Mouse (Mus musculus): ENCODE measurements around the gene Rbpjl.

Rbpjl gene

DNA sequence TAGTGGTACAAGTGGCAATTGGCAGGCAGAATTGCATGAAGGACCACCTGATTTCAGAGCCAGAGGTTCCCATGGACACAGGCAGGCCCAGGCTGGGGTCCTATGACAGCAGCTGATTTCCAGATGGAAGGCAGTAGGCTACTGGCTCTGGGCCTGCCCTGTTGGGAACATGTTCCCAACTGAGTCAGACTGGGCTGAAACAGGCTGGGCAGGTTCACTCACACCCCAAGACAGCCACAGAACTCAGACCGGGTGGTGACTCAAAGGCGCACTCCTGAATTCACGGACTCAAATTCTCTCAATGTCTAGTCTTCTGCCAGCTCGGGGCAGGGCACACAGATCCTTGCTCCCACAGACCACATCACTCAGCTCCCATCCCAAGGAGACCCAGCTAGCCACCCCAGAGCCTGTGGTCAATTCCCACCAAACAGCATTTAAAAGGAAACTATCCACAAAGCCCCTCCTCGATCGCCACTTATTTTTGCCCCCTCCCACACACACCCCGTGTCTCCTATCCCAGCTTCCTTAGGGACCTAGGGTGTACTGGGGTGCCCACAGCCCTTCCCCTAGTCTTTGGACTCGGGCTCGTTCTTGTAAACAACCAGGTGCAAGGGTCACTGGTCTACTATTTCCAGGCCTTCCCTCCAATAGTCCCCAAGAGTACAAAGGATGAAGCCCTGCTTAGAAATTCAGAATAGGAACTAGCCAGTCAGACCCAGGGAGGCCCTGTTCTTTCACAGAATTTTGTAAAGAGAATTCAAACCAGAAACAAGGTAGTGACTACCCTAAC is 28.9 kb downstream of the Rbpjl start:
- DNase-seq, result no peak

DNA sequence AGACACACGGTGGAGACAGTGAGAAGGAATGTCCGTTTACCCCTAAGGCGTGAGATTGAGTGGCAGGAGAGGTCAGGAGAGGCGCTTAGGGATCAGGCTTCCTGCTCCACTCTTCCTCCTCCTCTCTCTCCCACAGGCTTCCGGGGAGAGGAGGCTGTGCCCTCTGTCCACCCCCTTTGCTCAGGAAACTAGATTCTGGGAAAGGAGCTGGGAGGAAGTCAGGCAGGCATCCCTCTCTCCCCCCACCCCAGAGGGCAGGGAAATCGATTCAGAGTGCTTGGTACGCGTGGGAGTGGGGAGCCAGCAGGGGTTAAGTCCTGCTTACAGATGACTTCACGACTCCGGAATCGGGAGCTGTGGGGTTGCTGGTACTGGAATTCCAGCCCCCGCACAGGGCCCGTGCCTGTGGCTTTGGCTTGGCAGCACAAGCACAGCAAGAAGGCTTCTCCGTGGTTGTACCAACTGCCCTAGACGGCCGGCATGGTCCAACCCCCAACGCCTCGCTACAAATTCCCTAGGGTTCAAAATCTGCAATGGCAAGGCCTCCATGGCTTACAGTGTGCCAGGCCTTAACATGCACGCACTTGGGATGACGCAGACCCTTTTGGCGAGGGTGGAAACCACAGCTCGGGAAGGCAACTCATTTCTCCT is 29.7 kb downstream of the Rbpjl start:
- no peak for DNase-seq

DNA sequence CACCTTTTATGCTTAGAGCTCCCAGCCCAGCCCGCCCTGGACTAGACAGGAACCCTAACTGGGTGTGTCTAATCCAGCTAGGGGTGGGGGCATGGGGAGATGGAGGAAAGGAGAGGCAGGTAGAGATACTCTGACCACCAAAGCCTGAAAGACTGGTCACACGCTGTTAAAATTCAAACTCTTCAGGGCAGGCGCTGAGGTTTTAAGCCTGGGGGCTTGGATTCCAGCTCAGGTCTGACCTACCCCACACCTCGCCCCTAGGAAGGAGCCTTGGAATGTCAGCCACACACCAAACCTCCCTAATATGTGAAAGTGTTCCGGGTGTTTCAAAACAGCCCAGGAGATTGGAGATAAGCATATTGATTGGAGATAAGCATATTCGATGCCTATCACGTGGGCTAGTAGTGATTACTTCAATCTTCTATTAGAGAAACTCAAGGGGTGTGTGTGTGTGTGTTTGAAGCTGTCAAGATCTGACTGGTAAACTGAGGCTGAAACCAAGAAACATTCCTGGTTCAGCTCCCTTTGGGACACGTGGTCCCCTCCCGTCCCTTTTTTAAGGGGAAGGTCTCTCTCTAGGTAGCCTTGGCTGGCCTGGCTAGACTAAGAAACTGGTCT is 30.4 kb downstream of the Rbpjl start:
- DNase-seq, result no peak

DNA sequence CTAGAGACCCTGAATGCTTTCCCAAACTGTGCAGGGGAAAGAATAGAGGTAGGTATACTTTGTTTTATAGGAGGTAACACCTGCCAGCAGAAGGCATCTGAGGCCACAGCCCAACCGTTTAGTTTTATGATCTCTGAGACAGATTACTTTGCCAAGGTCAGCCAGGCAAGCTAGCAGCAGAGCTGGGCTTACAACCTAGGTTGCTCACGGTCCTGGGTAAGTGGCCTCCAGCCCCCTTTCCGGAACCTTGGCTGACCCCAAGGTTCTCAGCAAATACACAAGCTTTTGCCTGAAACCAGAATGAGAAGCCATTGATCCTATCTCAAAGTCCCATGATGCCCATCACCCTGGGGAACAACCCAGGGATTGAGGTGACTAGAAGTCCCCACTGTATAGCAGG is 31.7 kb downstream of the Rbpjl start:
- no peak for DNase-seq

DNA sequence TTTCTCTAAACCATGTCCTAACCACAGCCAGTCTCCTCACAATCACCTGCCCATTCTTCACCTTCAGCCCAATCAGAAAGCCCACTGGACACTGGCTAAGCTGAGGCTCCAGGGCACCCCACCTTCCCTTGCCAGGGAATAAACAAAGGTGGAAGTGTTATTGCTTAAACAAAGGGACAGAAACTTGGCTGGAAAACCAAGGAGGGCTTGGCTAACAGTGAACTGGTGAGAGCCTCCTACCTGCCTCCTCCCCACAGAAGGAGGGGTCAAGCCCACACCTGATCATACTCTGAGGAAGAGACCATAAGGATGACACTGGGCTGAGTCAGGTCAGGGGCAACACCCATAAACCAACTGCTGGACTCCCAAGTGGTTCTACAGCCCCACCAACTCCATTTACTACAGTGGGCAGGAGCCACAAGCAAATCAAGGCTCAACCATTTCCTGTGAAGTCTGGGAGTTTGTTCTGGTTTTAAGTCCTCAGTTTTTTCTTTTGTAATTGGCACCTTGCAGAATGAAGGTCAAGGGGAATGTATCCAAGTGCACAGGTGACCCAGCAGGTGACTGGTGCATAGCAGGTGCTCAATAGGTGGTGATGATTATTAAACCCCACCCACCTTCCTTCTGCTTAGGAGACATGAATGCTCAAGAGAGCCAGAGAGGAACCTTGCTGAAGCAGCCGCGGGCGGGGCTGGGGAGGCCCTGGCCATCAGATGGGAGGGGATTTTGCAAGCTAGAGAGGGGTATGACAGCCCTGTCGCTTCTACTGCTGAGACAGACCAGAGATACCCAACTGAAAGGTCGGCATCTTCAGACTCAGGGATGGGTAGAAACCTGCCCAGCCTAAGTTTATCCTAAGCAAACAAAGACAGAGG is 32.5 kb downstream of the Rbpjl start:
- DNase-seq, result no peak

DNA sequence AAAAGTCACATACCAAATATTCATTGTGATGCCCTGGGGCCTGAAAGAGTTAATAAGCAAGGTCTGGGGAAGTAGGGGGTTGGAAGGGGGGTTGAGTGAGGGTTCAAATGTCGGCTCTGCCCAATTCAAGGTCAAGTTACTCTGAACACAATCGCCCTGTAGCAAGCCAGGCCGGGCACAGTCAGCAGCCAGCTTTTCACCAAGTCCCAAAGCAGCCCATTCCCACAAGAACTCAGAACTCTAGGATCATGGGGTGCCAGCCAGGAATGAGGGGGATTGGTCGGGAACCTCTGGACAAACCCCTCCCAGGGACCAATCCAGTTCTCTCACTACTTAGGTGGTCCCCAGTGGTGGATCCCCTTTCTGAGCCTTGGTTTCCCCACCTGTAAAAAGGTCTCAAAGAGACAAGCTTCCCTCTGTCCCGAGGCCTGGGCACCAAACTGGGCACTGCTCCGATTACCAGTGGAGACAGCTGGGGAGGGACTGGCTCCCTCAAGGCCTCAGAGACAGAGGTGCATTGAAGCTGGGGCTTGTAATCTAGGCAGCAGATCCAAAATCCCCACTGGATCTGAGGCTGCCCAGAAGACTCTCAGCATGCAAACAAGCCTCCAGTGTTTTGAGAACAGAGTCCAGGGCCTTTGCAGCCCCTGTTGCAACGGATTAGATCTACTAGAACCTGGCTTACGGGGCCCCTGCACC is 33.4 kb downstream of the Rbpjl start:
- DNase-seq, result no peak

DNA sequence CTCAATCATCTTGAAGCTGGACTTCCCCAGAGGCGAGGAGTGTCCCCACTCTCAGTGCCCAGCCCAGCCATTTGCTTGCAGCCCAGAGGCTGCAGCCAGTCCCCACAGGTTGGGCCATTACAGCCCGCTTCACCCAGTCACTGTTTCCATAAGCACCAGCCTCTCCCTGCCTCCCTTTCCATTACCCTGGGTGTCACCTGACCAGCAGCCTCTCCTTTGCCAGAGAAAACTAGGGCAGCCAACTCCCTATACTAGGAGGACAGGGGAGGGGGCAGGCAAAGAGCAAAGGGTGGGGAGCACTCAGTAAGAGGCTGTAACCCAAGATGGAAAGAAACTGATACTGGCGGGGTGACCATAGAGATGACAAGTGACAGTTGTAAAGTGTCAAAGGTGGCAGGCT is 34.0 kb downstream of the Rbpjl start:
- no peak for DNase-seq

DNA sequence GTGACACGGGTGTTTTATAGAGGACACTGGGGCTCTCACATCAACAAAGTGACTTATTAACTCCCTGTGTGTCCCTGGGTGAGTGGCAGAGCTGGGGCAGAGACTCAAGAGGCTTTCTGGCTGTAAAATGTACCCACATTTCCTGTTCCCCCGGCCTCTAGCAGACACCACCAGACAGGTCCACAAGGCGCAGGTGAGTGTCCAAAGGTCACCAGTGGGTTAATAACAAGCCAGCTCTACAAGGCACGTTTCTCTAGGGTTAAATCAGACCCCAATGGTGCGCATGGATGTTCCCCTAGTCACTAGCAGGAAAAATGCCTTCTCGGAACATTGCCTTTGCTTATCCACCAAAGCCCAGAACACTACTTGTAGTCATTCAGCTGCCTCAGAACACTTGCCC is 34.8 kb downstream of the Rbpjl start:
- no peak for DNase-seq

DNA sequence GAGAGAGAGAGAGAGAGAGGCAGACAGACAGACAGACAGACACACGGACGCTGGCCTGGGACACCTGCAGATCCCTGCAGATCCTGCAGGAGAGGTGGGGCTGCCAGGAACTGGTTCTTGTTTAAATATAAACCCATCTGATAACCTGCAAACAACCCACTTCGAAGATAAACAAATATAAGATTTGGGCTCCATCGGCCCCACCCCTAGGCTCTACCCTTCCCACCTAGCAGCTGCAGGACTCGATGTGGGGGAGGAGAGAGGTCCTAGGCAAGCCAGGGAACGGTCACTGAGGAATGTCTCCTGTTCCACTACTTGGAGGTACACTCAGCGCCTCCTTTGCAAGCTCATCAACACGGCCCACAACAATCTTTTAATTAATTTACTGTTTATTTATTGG is 35.3 kb downstream of the Rbpjl start:
- no peak for DNase-seq

DNA sequence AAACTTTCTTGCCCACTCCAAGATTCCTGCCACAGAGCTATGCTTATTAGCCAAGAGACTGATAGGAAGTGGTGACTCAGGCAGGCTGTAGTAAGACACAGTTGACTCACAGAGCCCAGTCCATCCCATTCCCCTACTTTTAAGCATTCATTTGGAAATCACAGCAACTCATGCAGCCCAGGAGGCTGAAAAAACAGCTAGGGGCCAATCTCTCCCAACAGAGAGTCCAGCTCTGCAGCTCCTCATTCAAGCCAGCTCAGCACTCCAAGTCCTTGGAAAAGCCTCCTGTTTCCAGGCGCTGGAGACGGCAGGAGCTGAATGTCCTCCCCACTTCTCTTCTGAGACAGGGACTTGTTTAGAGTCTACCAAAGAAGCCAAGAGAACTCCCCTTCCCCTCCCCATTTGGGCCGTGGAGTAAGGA is 36.1 kb downstream of the Rbpjl start:
- DNase-seq, result no peak

DNA sequence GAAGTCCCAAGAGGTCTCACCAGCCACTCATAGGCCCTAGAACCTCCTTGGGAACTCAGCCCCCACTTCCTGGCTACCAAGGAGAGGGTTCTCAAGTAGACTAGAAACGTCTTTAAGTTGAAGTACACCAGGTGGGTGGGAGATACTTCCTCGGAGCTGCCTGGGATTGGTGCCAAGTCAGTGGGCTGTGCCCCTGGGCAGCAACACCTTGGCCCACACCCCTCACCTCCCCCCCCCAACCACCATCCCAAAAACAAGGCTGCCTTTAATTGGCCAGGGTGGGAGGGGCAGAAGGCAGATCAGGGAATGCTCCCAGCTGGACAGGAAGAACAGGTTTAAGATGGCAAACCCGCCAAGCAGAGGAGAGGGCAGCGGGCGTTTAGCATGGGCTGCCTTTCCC is 37.4 kb downstream of the Rbpjl start:
- DNase-seq, result no peak

DNA sequence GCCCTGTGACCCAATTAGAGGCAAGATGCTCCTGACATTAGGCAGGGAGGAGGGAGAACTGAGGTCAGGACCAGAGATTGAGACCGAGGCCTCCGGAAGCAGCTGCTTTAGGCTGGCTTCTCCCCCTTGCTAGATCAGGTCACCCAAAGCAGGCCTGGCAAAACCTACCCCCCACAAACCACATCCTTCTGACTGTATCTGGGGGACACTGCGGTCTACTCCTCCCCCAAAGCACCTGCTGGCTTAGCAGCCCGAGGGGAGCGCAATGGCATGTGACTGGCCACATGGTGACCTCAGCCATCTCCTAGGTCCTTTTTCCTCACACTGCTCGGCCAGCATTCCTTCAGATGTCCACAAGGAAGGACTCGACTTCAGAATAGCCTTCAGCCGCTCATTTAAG is 38.2 kb downstream of the Rbpjl start:
- peak; percentile 68 for DNase-seq

DNA sequence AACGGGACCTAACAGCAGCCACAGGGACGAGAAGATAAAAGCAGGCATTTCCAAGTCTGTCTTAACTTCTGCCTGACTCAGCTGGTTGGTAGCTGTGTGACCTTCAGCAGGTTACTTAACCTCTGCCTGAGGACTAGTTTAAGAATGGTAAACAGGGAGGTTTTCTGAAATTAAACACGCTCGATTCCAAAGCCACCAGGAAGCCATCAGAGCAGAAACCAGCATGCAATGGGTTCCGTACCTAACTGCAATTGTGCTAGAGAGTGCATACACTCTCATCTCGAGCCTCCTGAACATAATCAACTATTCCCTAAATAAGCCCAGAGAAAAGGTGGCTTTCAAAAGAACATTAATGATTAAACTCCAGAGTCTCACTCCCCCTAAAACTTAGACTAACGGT is 38.8 kb downstream of the Rbpjl start:
- no peak for DNase-seq

DNA sequence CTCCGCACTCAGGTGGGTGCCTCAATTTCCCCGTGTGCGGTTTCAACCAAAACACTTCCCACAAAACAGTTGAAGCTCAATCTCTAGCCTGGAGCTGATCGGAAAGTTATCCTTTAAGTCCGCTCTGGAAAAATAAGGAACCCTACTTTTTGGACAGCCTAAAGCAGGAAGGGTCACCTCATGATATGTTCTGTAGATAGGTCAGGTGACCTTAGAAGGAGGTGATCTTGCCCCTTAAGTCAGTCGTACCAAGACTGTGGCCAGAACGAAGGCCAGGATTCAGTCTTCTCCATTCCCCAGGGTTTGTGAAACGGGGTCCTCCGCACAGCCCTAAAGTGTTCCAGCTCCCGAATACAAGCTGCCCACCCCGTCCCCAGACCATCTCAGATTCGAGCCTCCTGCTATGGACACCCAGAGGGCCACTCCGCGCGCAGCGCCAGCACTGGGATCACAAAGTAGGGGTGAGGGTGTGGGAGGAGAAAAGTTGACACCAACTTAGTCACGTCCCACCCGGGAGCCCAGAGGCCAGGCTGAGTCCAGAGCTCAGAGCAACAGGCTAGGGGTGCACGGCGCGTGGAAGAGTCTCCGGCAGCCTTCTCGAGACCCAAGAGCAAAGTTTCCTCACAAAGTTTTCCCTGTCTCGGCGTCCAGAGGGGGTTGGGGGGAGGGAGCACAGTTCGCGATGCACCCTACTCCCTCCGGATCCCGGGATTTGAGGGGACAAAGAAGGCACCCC is 39.5 kb downstream of the Rbpjl start:
- no peak for DNase-seq

DNA sequence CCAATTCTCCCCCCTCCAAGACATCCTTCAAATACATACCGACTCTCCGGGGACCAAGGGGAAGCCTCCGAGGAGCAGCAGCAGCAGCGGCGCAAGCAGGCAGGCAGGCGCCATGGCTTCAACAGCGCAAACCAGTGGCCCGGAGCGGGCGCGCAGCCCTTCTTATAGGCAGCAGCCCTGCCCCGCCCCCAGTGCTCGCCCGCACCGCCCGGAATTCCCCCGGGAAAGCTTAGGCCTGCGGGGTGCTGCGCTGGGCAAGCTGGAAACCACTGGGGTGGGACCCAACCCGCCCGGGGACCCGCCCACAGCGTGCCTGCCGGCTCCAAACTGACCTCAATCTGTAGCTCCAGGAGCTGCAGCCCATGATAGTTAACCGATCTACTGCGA is 40.1 kb downstream of the Rbpjl start:
- peak; percentile 60 for DNase-seq

DNA sequence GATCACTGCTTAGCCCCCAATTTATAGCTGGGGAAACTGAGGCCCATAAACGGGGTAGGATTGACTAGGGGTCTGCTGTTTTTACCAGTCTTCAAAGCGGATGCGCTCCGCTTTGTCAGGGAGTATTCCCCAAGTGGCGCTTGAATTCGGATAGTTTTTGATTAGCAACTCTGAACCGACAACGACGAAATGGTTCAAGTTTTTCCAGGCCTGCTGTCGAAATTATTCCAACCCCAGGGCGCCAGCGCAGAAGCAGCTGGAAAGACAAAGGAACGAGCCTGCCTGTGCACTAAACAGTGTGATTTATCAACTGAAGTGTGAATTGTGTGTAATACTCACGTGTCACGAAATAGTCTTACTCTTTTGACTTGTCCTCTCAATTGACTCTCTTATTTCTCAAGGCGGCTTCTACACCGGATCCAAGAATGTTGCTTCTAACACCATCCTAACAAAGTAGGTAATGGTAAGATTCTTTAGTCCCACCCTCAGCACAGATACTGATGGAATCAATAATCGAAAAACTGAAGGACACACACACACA is 40.6 kb downstream of the Rbpjl start, which contains the start of gene Sdc4:
TSS of gene Sdc4 (minus strand) at position 428 of the 541 bp plus-strand sequence.
- no peak for DNase-seq

DNA sequence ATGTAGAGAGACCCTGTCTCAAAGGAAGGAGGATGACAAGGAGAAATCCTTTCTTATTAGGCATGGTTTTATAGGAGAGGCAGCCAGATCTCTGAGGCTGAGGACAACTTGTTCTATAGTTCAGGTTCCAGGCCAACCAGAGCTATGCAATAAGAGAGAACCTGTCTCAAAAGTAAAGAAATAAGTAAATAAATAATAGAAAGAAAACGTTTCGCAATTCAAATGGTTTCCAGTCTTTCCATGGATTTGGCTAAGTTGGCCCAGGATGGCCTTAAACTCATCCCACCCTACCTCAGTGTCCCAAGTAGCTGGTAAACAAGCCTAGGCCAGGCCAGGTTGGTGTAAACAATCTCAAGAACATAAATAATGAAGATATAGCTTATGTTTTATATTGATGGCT is 41.8 kb downstream of the Rbpjl start:
- no peak for DNase-seq

DNA sequence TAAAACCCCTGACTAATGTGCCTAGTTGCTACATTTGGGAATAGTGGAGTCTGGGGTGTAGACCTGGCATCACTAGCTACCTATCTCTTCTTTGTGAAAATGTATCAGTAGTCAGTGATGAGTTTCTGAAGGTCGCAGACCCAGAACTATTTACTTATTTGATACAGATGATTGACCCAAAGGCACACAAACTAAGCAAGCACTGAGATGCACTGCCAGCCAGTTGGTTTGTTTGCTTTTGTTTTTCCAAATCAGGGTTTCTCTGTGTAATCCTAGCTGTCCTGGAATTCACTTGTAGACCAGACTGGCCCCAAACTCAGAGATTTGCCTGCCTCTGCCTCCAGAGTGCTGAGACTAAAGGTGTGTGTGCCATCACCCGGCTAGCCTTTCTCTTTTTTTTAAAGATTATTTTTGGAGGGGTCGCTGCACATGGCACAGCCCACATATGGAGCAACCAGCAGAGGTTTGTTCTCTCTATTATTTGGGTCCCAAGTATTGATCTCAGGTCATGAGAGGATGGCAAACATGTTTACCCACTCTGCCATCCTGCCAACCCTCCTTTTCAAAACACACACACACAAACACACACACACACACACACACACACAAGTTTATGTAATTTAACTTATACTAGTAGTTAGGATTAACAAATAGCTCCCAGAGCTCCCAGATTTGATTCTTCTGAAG is 42.6 kb downstream of the Rbpjl start:
- DNase-seq, result no peak

DNA sequence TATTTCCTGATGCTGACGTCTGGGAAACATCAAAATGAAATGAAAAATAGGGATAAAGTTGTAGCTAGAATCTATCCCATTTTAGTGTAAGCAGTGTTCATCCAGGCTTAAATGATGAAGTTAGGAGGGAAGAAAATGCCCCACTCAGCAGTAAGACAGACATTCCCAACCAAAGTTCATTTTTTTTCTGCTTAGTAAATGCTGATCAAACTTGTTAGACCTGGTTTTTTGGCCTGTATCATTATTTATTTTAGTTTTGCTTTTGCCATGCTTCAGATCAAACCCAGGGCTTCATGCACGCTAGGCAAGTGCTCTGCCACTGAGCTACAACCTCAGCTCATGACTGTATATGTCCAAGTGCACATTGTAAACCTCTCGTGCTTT is 43.1 kb downstream of the Rbpjl start:
- no peak for DNase-seq

DNA sequence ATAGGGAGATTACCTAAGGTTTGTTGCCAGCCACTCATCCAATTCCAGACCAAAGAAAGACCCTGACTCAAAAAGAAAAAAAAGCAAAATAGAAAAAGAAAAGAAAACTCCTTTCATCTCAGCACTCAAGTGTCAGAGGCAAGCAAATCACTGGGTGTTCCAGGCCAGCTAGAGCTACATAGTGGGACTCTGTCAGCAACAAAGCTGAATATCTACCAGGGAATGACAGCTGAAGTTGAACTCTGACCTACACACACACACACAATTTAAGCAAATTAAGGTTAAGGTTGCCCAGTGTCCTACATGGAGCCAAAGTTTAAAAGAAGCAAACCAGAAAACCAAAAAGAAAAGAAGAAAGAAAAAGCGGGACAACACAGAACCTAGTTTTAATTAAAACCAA is 45.2 kb downstream of the Rbpjl start:
- no peak for DNase-seq

DNA sequence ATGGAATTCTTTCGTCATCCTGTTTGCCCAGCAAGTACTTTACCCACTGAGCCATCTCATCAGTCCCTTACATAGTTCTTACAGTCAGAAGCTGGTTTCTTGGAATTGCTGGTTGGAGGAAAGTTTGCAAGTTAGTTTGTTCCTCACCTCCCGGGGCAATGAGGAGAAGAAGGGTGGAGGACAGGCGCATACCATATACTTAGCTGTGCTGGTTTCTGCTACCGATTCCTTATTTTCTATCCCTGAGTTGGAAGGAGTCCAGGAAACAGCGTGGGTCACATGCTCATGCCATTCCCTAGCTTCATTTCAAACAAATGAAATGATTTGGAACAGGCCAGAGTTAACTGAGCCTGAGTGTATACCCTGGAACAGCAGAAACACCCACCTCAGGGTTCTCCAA is 46.0 kb downstream of the Rbpjl start:
- no peak for DNase-seq
